Mouse (Mus musculus) ES-E14 (cell line): ENCODE measurements at regions not wholly inside any gene's neighbourhood (a gene's known extent, or its start where the extent isn't known, plus 50 kb on each side); places are given as distances from the start of the nearest gene placed in this dataset.

Source experiments
- DNase-seq: peaks from one replicate; pipeline ENCODE4 v3.0.0-alpha.2; 2013; ENCODE audit warnings: low read depth, low spot score
- H3K27ac ChIP-seq: 2 replicates; pipeline ENCODE4 v1.5.1; 2012; ENCODE audit warnings: low read depth, mild to moderate bottlenecking, low read length, moderate library complexity, mixed read lengths; ENCODE audit not compliant: poor library complexity, insufficient read depth, severe bottlenecking
- H3K36me3 ChIP-seq: 2 replicates; pipeline ENCODE4 v1.6.1; 2012; ENCODE audit warnings: mild to moderate bottlenecking, low read length, moderate library complexity, mixed read lengths; ENCODE audit not compliant: control insufficient read depth, poor library complexity, insufficient read depth, severe bottlenecking
- H3K4me1 ChIP-seq, 2 experiments: fragments of 150-350 bp in 1 of 2; sonication (generic) in 1 of 2; 2 replicates each; pipeline ENCODE4 v1.6.1; 2012; ENCODE audit warnings: low read length in 2 of 2, mild to moderate bottlenecking in 1 of 2, mixed read lengths in 1 of 2; ENCODE audit not compliant: control insufficient read depth in 2 of 2, insufficient read depth in 2 of 2, poor library complexity in 1 of 2
- H3K4me3 ChIP-seq, 2 experiments: fragments of 150-350 bp in 1 of 2; sonication (generic) in 1 of 2; 2 replicates each; pipeline ENCODE4 v1.5.1; 2012; ENCODE audit warnings: low read length in 2 of 2, low read depth in 1 of 2, mild to moderate bottlenecking in 1 of 2, mixed read lengths in 1 of 2; ENCODE audit not compliant: insufficient read depth in 1 of 2, poor library complexity in 1 of 2, severe bottlenecking in 1 of 2
- H3K9ac ChIP-seq: 2 replicates; pipeline ENCODE4 v1.6.1; 2012; ENCODE audit warnings: low read depth, mild to moderate bottlenecking, low read length, mixed read lengths; ENCODE audit not compliant: poor library complexity, insufficient read depth, severe bottlenecking
- H3K9me3 ChIP-seq: fragments of 150-350 bp; sonication (generic); 2 replicates; pipeline ENCODE4 v1.6.1; 2012; ENCODE audit warnings: low read depth, mild to moderate bottlenecking, low read length; ENCODE audit not compliant: control insufficient read depth, insufficient read depth
- CHD2 ChIP-seq: IDR thresholded peaks from 2 replicates; pipeline ENCODE4 v1.6.1; 2014; ENCODE audit warnings: mild to moderate bottlenecking, low read depth, low read length, inconsistent platforms
- HCFC1 ChIP-seq: IDR thresholded peaks from 2 replicates; pipeline ENCODE4 v1.6.1; 2012; ENCODE audit warnings: low read length, inconsistent platforms, borderline replicate concordance; ENCODE audit not compliant: insufficient read depth
- MAFK ChIP-seq: IDR thresholded peaks from 2 replicates; pipeline ENCODE4 v1.6.1; 2014; ENCODE audit warnings: mild to moderate bottlenecking, low read depth, low read length, inconsistent platforms; ENCODE audit not compliant: insufficient read depth
- ZC3H11A ChIP-seq: IDR thresholded peaks from 2 replicates; pipeline ENCODE4 v1.6.1; 2012; ENCODE audit warnings: low read depth, mild to moderate bottlenecking, inconsistent platforms, low read length, borderline replicate concordance
- ZNF384 ChIP-seq: IDR thresholded peaks from 2 replicates; pipeline ENCODE4 v1.6.1; 2012; ENCODE audit warnings: low read depth, low read length, inconsistent platforms
- in situ Hi-C, 2 experiments: fragments of 600-800 bp; cut with MboI; formaldehyde crosslinking; loops; one replicate each; pipeline ENCODE4 v1.15.1; 2025; ENCODE audit warnings: low sequenced_read_pairs in 2 of 2, inconsistent platforms in 1 of 2; ENCODE audit not compliant: unreplicated experiment in 2 of 2

DNA sequence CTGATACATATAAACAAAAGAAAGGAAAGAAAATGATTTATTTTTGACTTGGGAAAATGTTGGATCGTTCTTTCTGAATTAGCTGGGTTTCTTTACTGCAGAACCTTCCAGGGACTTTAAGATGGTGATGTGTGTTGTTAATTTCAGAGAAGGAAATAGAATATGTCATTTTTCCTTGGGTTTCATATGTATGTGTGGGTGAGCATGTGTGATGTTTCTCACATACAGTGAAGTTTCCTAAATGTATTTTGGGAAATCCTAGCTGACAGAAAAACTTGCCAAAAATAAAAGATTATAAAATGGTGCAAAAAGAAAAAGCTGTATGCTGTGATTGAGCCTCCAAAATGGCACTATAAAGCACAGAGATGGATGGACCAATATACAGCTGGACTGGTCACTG lies 319.2 kb downstream of the Lmx1a start:
- H3K4me1 ChIP-seq = no peaks in the 10 kb centered on the region
- H3K27ac ChIP-seq = no peak overlapping the region
- DNase-seq = no peak
- H3K9me3 ChIP-seq = no peaks in the 10 kb centered on the region
- no peaks in the 10 kb centered on the region for H3K36me3 ChIP-seq
- no peak overlapping the region for H3K9ac ChIP-seq
- H3K4me3 ChIP-seq = no peak overlapping the region
- in situ Hi-C loops = no loop called here
- TF ChIP-seq ZC3H11A (no peak), CHD2 (no peak), HCFC1 (no peak), MAFK (no peak), ZNF384 (no peak)

DNA sequence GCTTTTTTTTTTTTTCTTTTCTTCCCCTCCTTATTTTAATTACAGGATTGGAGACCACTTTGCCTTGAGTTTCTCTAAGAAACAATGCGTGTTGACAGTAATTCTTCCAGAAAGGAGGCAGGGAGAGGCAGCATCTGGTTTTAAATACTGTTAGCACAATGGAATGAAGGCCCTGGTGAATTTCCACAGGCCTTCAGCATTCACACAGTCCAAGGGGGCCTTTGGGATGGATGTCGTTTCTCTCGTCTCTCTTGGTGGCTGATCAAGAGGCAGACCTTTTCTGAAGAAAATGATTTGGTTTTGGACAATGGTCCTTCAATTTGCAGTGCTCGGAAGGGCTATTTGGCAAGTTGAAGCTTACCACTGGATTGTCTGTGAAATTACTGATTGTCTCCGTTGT lies 321.4 kb downstream of the Lmx1a start:
- Histone ChIP-seq H3K27ac (no peak overlapping the region), H3K36me3 (no peaks in the 10 kb centered on the region), H3K4me3 (no peak overlapping the region), H3K9me3 (no peaks in the 10 kb centered on the region), H3K9ac (no peak overlapping the region), H3K4me1 (no peaks in the 10 kb centered on the region)
- no peak for DNase-seq
- in situ Hi-C loops = no loop called here
- TF ChIP-seq ZC3H11A = no peak
- TF ChIP-seq HCFC1 = no peak
- TF ChIP-seq CHD2 = no peak
- no peak for TF ChIP-seq ZNF384
- TF ChIP-seq MAFK = no peak

DNA sequence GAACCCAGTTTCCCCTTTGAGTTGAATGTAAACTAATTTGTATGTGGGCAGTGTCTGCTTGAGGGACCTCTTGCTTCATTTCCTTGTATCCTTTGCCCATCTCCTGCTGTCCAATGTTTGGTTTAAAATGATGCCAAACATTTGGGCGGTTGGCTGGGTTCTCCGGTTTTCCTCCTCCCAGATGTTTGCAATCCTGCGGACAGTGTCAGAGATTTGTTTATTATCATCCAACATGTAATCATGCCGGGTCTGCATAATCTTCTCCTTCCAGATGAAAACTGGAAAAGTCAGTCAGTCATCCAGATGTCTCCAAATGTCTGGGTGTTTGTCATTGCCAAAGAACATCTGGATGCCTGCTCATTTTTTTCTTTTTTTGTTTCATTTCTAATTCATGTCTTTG lies 323.0 kb downstream of the Lmx1a start:
- TF ChIP-seq HCFC1 (no peak), ZC3H11A (no peak), ZNF384 (no peak), MAFK (no peak)
- Histone ChIP-seq H3K9me3 (no peaks in the 10 kb centered on the region), H3K4me3 (no peak overlapping the region), H3K27ac (no peak overlapping the region), H3K4me1 (no peaks in the 10 kb centered on the region), H3K9ac (no peak overlapping the region), H3K36me3 (no peaks in the 10 kb centered on the region)
- DNase-seq = no peak
- in situ Hi-C loops = no loop called here

- TF ChIP-seq CHD2 = no peak
- no peak for TF ChIP-seq MAFK
- no peak for TF ChIP-seq ZNF384
- no peak for TF ChIP-seq HCFC1
- TF ChIP-seq ZC3H11A = no peak
- Histone ChIP-seq H3K9me3 (no peaks in the 10 kb centered on the region), H3K36me3 (no peaks in the 10 kb centered on the region), H3K27ac (no peak overlapping the region), H3K4me3 (no peak overlapping the region), H3K4me1 (no peaks in the 10 kb centered on the region), H3K9ac (no peak overlapping the region)
- in situ Hi-C loops = no loop called here
- DNase-seq = no peak
Observed at GRCm38 (mm10) chr1:168012611-168013010, 323.6 kb downstream of the Lmx1a start.

DNA sequence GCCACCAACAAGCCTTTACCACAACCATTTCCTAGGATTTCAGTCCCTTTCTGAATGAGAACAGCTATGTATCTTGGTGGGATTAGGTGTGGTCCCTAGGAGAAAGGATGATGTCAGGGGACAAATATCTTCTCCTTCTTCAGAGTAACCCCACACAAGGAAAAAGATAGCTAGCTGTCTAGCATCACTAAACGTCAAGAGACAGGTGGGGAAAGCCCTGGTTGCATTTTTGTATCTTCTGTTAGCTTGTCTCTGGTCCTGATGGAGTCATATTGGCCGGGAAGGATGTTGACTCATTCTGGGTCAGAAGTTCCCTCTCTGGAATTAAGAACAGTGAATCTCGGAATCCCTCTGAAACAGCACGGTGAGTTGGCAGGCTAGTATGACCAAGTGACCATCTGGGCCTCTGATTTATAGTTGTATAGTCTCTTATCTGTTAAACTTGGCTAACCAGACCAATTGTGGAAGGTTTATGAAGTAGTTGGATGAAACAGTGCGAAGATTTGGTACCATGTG lies 327.4 kb downstream of the Lmx1a start:
- Histone ChIP-seq H3K36me3 (no peaks in the 10 kb centered on the region), H3K9me3 (no peaks in the 10 kb centered on the region), H3K9ac (no peak overlapping the region), H3K4me3 (no peak overlapping the region), H3K27ac (no peak overlapping the region), H3K4me1 (no peaks in the 10 kb centered on the region)
- TF ChIP-seq MAFK (no peak), ZNF384 (no peak), CHD2 (no peak), ZC3H11A (no peak), HCFC1 (no peak)
- DNase-seq = no peak
- in situ Hi-C loops = no loop called here
